Mouse (Mus musculus): ENCODE results near the gene Olfr1442. TPM values are rescaled to one million over a fixed set of nuclear protein-coding genes. Genes with fewer than 3 reads are reported as not detected.
"Not testable (repeated sequence)": the region's sequence is repeated elsewhere in the genome, so short reads cannot be mapped to it uniquely, and the experiment has no call there.

Gene Olfr1442
- polyA plus RNA-seq, 1 experiment from 2014 or later: not detected

DNA sequence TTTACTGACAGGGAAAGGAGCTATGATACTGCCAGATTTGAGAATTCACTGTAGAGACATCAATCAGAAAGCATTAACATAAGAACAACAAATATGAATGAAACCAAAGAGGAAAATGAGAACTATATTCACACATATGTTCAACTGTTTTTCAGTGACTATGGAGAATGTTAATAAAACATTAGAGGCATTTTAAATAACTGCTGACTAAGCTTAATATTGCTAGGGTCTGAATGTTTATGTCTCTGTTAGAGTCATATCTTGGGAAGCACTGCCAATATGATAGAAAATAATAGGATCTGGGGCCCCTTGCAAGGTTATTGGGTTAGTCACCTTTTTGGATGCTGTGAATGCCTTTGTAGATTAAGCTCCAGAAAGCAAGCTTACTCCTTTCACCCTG, 38.7 kb downstream of the Olfr1442 start:
- Histone ChIP-seq H3K4me3 (ENCODE audit: low read depth, low read length) (no peak overlapping the region), H3K4me2 (ENCODE audit: low read depth, low read length) (no peak overlapping the region)

DNA sequence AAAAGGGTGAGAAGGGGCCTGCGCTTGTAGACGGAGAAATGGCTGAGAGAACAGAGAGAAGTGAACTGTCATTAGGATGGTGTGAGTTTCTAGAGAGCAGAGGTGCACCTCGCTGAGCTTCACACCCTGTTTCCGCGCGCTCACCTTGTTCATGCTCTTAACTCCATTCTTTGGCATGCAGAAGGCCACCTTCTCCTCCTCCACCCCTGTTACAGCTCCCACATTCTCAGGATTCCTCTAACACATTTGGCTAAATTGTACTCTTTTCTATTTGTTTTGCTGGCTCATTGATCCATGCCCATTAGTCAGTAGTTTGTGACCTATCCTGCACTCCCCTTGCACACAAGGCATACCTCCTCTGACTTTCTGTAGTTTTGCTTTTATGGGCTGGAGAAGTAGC, 49.0 kb downstream of the Olfr1442 start:
- Histone ChIP-seq H3K4me1 (ENCODE audit: control insufficient read depth, insufficient read depth, low read length) (no peaks in the 10 kb centered on the region), H3K4me3 (ENCODE audit: low read depth, low read length) (no peak overlapping the region), H3K36me3 (replicated peaks; ENCODE audit: control insufficient read depth, insufficient read depth, low read depth, low read length) (no peaks in the 10 kb centered on the region), H3K9ac (replicated peaks; ENCODE audit: low read length) (no peak overlapping the region), H3K9me3 (replicated peaks; ENCODE audit: control insufficient read depth, low read length) (no peaks in the 10 kb centered on the region), H3K27ac (replicated peaks; ENCODE audit: low read depth, low read length) (no peak overlapping the region), H3K27me3 (ENCODE audit: control insufficient read depth, insufficient read depth, low read length) (no peaks in the 10 kb centered on the region), H3K4me2 (ENCODE audit: low read depth, low read length) (no peak overlapping the region)
- ATAC-seq (replicated peaks; ENCODE audit: insufficient number of reproducible peaks, low FRiP score, low TSS enrichment, low read depth) (no peak), DNase-seq (ENCODE audit: low spot score) (no peak)
- 82% methylated on average over 6 of the region's 6 CpGs for WGBS

More for the DNA sequence above, 38.7 kb downstream of the Olfr1442 start:
- H3K4me1 ChIP-seq (ENCODE audit: control insufficient read depth, insufficient read depth, low read length): no peaks in the 10 kb centered on the region
- ATAC-seq (replicated peaks; ENCODE audit: insufficient number of reproducible peaks, low FRiP score, low TSS enrichment, low read depth) (no peak), DNase-seq (ENCODE audit: low spot score) (no peak)
- no peaks in the 10 kb centered on the region for H3K36me3 ChIP-seq (replicated peaks; ENCODE audit: control insufficient read depth, insufficient read depth, low read depth, low read length)
- no peaks in the 10 kb centered on the region for H3K9me3 ChIP-seq (replicated peaks; ENCODE audit: control insufficient read depth, low read length)
- no peak overlapping the region for H3K27ac ChIP-seq (replicated peaks; ENCODE audit: low read depth, low read length)
- no peak overlapping the region for H3K9ac ChIP-seq (replicated peaks; ENCODE audit: low read length)
- no peaks in the 10 kb centered on the region for H3K27me3 ChIP-seq (ENCODE audit: control insufficient read depth, insufficient read depth, low read length)

- H3K27ac ChIP-seq (replicated peaks; ENCODE audit: low read depth, low read length): no peak overlapping the region
- no peaks in the 10 kb centered on the region for H3K27me3 ChIP-seq (ENCODE audit: control insufficient read depth, insufficient read depth, low read length)
- no peaks in the 10 kb centered on the region for H3K9me3 ChIP-seq (replicated peaks; ENCODE audit: control insufficient read depth, low read length)
- DNase-seq (ENCODE audit: low spot score) (no peak), ATAC-seq (replicated peaks; ENCODE audit: insufficient number of reproducible peaks, low FRiP score, low TSS enrichment, low read depth) (no peak)
- no peak overlapping the region for H3K9ac ChIP-seq (replicated peaks; ENCODE audit: low read length)
- H3K4me2 ChIP-seq (ENCODE audit: low read depth, low read length): no peak overlapping the region
- no peak overlapping the region for H3K4me3 ChIP-seq (ENCODE audit: low read depth, low read length)
- H3K36me3 ChIP-seq (replicated peaks; ENCODE audit: control insufficient read depth, insufficient read depth, low read depth, low read length): no peaks in the 10 kb centered on the region
- 76% methylated on average over 2 of the region's 2 CpGs for WGBS
- no peaks in the 10 kb centered on the region for H3K4me1 ChIP-seq (ENCODE audit: control insufficient read depth, insufficient read depth, low read length)
Observed at GRCm38 (mm10) chr19:12720463-12720862, 50.2 kb downstream of the Olfr1442 start.

- not testable (repeated sequence) for H3K27ac ChIP-seq (replicated peaks; ENCODE audit: low read depth, low read length); H3K4me1 ChIP-seq (ENCODE audit: control insufficient read depth, insufficient read depth, low read length); H3K4me3 ChIP-seq (ENCODE audit: low read depth, low read length); ATAC-seq (replicated peaks; ENCODE audit: insufficient number of reproducible peaks, low FRiP score, low TSS enrichment, low read depth); DNase-seq (ENCODE audit: low spot score); H3K27me3 ChIP-seq (ENCODE audit: control insufficient read depth, insufficient read depth, low read length); H3K9ac ChIP-seq (replicated peaks; ENCODE audit: low read length); H3K36me3 ChIP-seq (replicated peaks; ENCODE audit: control insufficient read depth, insufficient read depth, low read depth, low read length); H3K9me3 ChIP-seq (replicated peaks; ENCODE audit: control insufficient read depth, low read length); H3K4me2 ChIP-seq (ENCODE audit: low read depth, low read length)
- WGBS: 91% methylated on average over 5 of the region's 5 CpGs
Observed at GRCm38 (mm10) chr19:12720919-12721318, 50.7 kb downstream of the Olfr1442 start.

- H3K4me1 ChIP-seq (ENCODE audit: control insufficient read depth, insufficient read depth, low read length); H3K27ac ChIP-seq (replicated peaks; ENCODE audit: low read depth, low read length); H3K9ac ChIP-seq (replicated peaks; ENCODE audit: low read length); H3K4me3 ChIP-seq (ENCODE audit: low read depth, low read length); H3K9me3 ChIP-seq (replicated peaks; ENCODE audit: control insufficient read depth, low read length); H3K36me3 ChIP-seq (replicated peaks; ENCODE audit: control insufficient read depth, insufficient read depth, low read depth, low read length); H3K27me3 ChIP-seq (ENCODE audit: control insufficient read depth, insufficient read depth, low read length); H3K4me2 ChIP-seq (ENCODE audit: low read depth, low read length); ATAC-seq (replicated peaks; ENCODE audit: insufficient number of reproducible peaks, low FRiP score, low TSS enrichment, low read depth); DNase-seq (ENCODE audit: low spot score): not testable (repeated sequence)
- WGBS: 89% methylated on average over 7 of the region's 7 CpGs
Observed at GRCm38 (mm10) chr19:12721596-12721995, 51.4 kb downstream of the Olfr1442 start.

DNA sequence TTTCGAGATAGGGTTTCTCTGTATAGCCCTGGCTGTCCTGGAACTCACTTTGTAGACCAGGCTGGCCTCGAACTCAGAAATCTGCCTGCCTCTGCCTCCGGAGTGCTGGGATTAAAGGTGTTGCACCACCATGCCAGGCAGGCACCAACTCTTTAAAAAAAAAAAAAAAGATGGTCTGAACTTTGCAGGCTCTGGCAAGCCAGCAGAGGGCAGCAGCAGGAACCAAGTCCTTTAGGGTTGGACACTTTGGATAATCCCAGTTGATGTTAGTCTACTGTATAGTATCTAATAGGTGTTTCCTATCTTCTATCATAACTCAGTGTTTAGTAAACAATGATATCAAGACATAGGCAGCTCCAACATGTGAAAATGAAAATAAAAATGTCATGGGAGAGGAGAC, 52.1 kb downstream of the Olfr1442 start:
- no peak for DNase-seq (ENCODE audit: low spot score)
- WGBS: 88% methylated on average over 2 of the region's 3 CpGs

DNA sequence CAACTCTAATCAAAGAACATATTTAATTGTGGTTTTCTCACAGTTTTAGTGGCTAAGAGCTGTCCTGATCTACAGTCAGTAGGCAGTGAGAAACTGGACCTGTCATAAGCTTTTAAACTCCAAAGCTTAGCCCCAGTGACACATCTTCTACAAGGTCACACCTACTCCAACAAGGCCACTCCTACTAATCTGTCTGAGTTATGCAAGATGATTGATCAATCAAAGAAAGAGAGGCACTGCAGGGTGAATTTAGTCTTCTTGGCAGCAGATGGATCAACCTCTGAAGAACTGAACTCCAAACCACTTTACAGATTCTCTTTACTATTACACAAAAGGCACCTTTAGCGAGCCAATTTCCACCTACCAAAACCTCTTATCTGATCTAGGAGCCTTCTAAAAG, 55.6 kb downstream of the Olfr1442 start:
- Histone ChIP-seq H3K36me3 (replicated peaks; ENCODE audit: control insufficient read depth, insufficient read depth, low read depth, low read length) (no peaks in the 10 kb centered on the region), H3K4me2 (ENCODE audit: low read depth, low read length) (no peak overlapping the region), H3K27ac (replicated peaks; ENCODE audit: low read depth, low read length) (no peak overlapping the region), H3K9me3 (replicated peaks; ENCODE audit: control insufficient read depth, low read length) (no peaks in the 10 kb centered on the region), H3K9ac (replicated peaks; ENCODE audit: low read length) (no peak overlapping the region), H3K4me3 (ENCODE audit: low read depth, low read length) (no peak overlapping the region), H3K4me1 (ENCODE audit: control insufficient read depth, insufficient read depth, low read length) (no peaks in the 10 kb centered on the region), H3K27me3 (ENCODE audit: control insufficient read depth, insufficient read depth, low read length) (no peaks in the 10 kb centered on the region)
- 76% methylated on average over 1 of the region's 1 CpGs for WGBS
- DNase-seq (ENCODE audit: low spot score) (no peak), ATAC-seq (replicated peaks; ENCODE audit: insufficient number of reproducible peaks, low FRiP score, low TSS enrichment, low read depth) (no peak)

More for the DNA sequence above, 52.1 kb downstream of the Olfr1442 start:
- no peaks in the 10 kb centered on the region for H3K27me3 ChIP-seq (ENCODE audit: control insufficient read depth, insufficient read depth, low read length)
- no peak overlapping the region for H3K4me2 ChIP-seq (ENCODE audit: low read depth, low read length)
- H3K9ac ChIP-seq (replicated peaks; ENCODE audit: low read length): no peak overlapping the region
- H3K9me3 ChIP-seq (replicated peaks; ENCODE audit: control insufficient read depth, low read length): no peaks in the 10 kb centered on the region
- H3K4me3 ChIP-seq (ENCODE audit: low read depth, low read length): no peak overlapping the region
- no peaks in the 10 kb centered on the region for H3K4me1 ChIP-seq (ENCODE audit: control insufficient read depth, insufficient read depth, low read length)
- H3K36me3 ChIP-seq (replicated peaks; ENCODE audit: control insufficient read depth, insufficient read depth, low read depth, low read length): no peaks in the 10 kb centered on the region
- no peak for ATAC-seq (replicated peaks; ENCODE audit: insufficient number of reproducible peaks, low FRiP score, low TSS enrichment, low read depth)
- no peak overlapping the region for H3K27ac ChIP-seq (replicated peaks; ENCODE audit: low read depth, low read length)

Data from embryonic facial prominence, embryonic 11.5 days (tissue).